Mouse (Mus musculus): ENCODE measurements around the gene D630023F18Rik. TPM values are rescaled to one million over a fixed set of nuclear protein-coding genes. Genes with fewer than 3 reads are reported as not detected.

The D630023F18Rik gene
- polyA plus RNA-seq, 1 experiment from 2014 or later: 0.17 TPM

DNA sequence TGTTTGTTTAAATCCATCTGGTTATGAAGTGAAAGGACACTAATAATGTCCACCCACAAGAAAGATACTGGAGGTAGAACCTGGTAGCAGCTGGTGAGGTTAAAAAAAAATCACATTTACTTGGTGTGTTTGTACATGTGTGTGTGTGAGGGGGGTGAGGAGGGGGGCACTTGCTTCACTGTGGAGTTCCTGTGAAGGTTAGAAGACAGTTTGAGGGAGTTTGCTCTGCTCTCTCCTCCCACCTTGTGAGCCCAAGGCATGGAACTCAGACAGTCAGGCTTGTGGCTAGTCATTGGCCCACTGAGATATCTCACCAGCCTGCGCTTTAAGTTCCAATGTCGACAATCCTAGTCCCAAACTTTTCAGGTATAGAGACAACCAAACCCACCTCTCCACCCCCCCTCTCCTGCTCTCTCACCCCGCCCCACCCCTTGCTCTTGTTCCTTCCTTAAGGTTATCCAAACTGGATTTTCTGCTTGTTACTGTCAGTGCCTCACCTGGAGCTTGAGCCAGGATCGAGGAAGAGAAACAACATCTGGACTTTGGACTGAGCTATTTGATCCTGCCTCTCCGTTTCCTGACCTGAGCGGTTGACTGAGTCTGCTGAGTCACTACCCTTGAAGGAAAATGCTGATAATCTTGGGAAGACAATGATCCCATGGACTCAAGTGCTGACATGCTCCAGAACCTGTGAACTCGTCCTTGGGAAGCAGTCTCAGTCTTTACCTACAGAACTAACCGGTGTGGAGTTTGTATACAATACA is 4.7 kb downstream of the D630023F18Rik start:
- Histone ChIP-seq H3K27me3 (ENCODE audit: control insufficient read depth, insufficient read depth, low read length) (no peaks in the 10 kb centered on the region), H3K4me2 (ENCODE audit: low read depth, low read length) (no peak overlapping the region), H3K9ac (ENCODE audit: low read length) (no peak overlapping the region), H3K36me3 (ENCODE audit: control insufficient read depth, insufficient read depth, low read length) (no peaks in the 10 kb centered on the region), H3K9me3 (replicated peaks; ENCODE audit: control insufficient read depth, low read length) (no peaks in the 10 kb centered on the region), H3K4me1 (ENCODE audit: control insufficient read depth, insufficient read depth, low read length) (no peaks in the 10 kb centered on the region), H3K4me3 (replicated peaks; ENCODE audit: low read length) (no peak overlapping the region), H3K27ac (ENCODE audit: low read length) (peak overlapping the region; percentile 82)
- 48% methylated on average over 8 of the region's 8 CpGs for WGBS
- peak; percentile 86; the same call in 1 of the 2 replicates for ATAC-seq (ENCODE audit: insufficient read depth, low FRiP score)

DNA sequence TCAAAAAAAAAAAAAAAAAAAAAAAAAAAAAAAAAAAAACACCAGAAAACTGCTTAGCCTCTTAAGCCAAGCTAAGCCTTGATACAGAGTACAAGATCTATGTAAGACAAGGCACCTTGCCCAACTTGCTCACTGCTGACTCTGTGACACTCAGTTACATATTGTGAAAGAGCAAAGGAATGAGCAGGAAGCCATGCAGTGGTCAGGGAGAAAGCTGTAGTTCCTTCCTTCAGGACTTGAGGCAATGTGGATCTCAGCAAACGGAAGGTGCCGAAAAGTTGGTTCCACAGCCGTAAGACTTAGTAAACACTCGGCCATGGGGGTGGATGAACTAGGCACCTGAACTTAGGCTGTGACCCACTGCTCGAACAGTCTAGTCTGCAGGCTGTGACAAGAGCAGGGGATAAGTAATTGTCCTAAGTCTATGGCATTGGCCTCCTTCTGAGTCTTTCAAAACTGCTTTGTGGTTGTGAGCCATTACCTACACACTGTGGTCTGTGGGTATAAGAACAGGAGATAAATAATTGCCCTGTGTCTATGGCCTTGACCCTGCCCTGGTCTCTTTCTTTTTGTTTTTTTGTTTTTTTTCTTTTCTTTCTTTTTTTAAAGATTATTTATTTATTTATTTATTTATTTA is 9.4 kb downstream of the D630023F18Rik start:
- H3K27ac ChIP-seq (ENCODE audit: low read length): no peak overlapping the region
- no peaks in the 10 kb centered on the region for H3K4me1 ChIP-seq (ENCODE audit: control insufficient read depth, insufficient read depth, low read length)
- ATAC-seq (ENCODE audit: insufficient read depth, low FRiP score): no peak
- H3K9me3 ChIP-seq (replicated peaks; ENCODE audit: control insufficient read depth, low read length): no peaks in the 10 kb centered on the region
- WGBS: 88% methylated on average over 5 of the region's 5 CpGs
- H3K9ac ChIP-seq (ENCODE audit: low read length): no peak overlapping the region
- H3K36me3 ChIP-seq (ENCODE audit: control insufficient read depth, insufficient read depth, low read length): no peaks in the 10 kb centered on the region
- no peak overlapping the region for H3K4me3 ChIP-seq (replicated peaks; ENCODE audit: low read length)
- H3K4me2 ChIP-seq (ENCODE audit: low read depth, low read length): no peak overlapping the region
- H3K27me3 ChIP-seq (ENCODE audit: control insufficient read depth, insufficient read depth, low read length): no peaks in the 10 kb centered on the region

DNA sequence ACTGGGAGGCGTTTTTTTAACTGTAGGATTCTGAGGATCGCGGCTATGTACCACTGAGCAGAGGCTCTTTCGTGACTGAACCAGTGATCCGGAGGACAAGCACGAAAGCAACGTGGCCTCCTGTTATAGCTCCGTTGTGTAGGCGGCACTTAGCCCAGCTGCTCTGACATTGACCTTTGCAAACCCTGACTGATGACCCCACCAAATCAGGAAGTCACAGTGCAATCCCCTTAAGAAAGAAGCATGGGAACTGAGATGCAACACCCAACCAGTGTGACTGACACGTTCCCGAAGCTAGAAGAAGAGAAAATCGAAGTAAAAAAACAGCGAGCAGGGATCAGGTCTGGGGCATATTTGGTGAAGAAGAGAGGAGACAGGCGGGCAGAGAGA is 10.2 kb downstream of the D630023F18Rik start:
- peak overlapping the region; percentile 47 for H3K4me2 ChIP-seq (ENCODE audit: low read depth, low read length)
- WGBS: 52% methylated on average over 14 of the region's 14 CpGs
- H3K9me3 ChIP-seq (replicated peaks; ENCODE audit: control insufficient read depth, low read length): no peaks in the 10 kb centered on the region
- no peaks in the 10 kb centered on the region for H3K4me1 ChIP-seq (ENCODE audit: control insufficient read depth, insufficient read depth, low read length)
- no peaks in the 10 kb centered on the region for H3K36me3 ChIP-seq (ENCODE audit: control insufficient read depth, insufficient read depth, low read length)
- 0 out of 2 replicates have a peak overlapping the region, but pooled peaks have one; percentile 1 for H3K9ac ChIP-seq (ENCODE audit: low read length)
- peak overlapping the region; percentile 38; the same call in 1 of the 2 replicates for H3K27ac ChIP-seq (ENCODE audit: low read length)
- peak; percentile 25; the same call in 1 of the 2 replicates for ATAC-seq (ENCODE audit: insufficient read depth, low FRiP score)
- H3K27me3 ChIP-seq (ENCODE audit: control insufficient read depth, insufficient read depth, low read length): no peaks in the 10 kb centered on the region
- H3K4me3 ChIP-seq (replicated peaks; ENCODE audit: low read length): peak overlapping the region; percentile 14

DNA sequence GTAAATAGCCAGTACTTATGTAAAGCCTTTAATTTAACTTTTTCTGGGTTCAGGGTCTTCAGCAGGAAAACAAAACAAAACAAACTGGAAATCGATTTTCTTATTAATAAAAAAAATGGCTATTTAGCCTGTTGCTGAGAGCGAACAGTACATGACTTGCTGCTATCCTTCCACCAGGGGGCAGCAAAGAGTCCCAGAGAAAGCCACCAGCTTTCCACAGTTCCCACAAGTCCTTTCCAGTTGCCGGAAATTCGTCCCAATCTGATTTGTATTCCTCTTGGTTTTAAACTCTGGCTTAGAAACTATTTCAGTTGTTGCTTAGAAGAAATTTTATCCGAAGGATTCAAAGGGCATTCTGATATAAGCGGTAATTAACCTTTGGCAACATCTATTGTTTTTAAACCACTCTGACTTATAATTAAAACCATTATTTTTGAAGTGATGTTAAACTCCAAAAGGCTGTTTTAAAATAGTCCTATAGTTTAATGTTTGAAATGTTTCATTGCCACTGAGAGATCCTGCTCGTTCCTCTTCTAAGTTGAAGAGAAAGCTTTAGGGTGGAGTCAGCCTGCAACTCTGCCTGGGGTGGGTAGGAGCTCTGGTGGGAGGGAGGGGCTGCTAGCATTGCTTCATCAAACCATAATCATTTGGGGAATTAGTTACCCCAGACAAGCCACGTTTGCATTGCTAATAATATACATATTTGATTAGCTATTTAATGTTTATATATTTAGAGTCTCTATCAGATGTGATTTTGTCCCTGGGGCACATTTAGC is 10.8 kb downstream of the D630023F18Rik start:
- no peaks in the 10 kb centered on the region for H3K9me3 ChIP-seq (replicated peaks; ENCODE audit: control insufficient read depth, low read length)
- H3K4me1 ChIP-seq (ENCODE audit: control insufficient read depth, insufficient read depth, low read length): no peaks in the 10 kb centered on the region
- no peaks in the 10 kb centered on the region for H3K36me3 ChIP-seq (ENCODE audit: control insufficient read depth, insufficient read depth, low read length)
- H3K9ac ChIP-seq (ENCODE audit: low read length): peak overlapping the region; percentile 1; the same call in 1 of the 2 replicates
- WGBS: 8% methylated on average over 8 of the region's 8 CpGs
- 0 out of 2 replicates have a peak, but pooled peaks have one; percentile 70 for ATAC-seq (ENCODE audit: insufficient read depth, low FRiP score)
- H3K27ac ChIP-seq (ENCODE audit: low read length): no peak overlapping the region
- H3K4me2 ChIP-seq (ENCODE audit: low read depth, low read length): peak overlapping the region; percentile 47
- no peak overlapping the region; the same call in 1 of the 2 replicates for H3K4me3 ChIP-seq (replicated peaks; ENCODE audit: low read length)
- H3K27me3 ChIP-seq (ENCODE audit: control insufficient read depth, insufficient read depth, low read length): no peaks in the 10 kb centered on the region

DNA sequence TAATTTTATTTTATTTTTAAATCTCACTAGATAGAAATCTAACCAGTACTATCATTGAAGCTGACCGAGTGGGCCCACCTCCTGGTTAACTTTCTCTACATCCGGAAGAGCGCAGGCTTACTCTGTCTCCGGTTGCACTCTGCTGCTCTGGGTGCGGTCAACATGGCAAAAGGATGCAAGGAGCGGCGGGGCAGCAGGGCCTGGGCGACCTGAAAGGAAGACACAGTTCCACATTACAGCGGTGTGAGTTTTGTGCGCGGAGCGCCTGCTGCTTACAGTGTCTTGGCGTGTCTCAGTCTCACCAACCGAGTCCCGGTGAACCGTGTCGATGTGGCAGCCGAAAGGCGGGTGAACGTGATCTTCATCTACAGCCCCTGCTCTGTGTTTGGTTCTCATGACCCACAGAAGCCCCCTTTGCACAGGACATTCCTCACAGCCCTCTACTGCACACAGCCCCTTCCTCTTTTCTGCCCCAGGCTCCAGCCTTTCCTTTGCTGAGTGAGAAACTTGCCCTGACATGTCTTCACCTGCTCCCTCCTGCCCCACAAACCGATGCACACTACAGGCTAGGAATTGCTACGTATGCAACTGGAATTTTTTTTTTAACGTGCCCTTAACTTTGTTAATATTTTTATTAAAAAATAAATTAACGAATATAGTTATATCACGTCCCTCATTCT is 13.1 kb downstream of the D630023F18Rik start:
- H3K4me3 ChIP-seq (replicated peaks; ENCODE audit: low read length): no peak overlapping the region
- WGBS: 67% methylated on average over 25 of the region's 25 CpGs
- H3K27ac ChIP-seq (ENCODE audit: low read length): no peak overlapping the region
- ATAC-seq (ENCODE audit: insufficient read depth, low FRiP score): no peak
- H3K9ac ChIP-seq (ENCODE audit: low read length): no peak overlapping the region
- no peaks in the 10 kb centered on the region for H3K36me3 ChIP-seq (ENCODE audit: control insufficient read depth, insufficient read depth, low read length)
- no peaks in the 10 kb centered on the region for H3K27me3 ChIP-seq (ENCODE audit: control insufficient read depth, insufficient read depth, low read length)
- no peak overlapping the region for H3K4me2 ChIP-seq (ENCODE audit: low read depth, low read length)
- H3K4me1 ChIP-seq (ENCODE audit: control insufficient read depth, insufficient read depth, low read length): no peaks in the 10 kb centered on the region
- no peaks in the 10 kb centered on the region for H3K9me3 ChIP-seq (replicated peaks; ENCODE audit: control insufficient read depth, low read length)

DNA sequence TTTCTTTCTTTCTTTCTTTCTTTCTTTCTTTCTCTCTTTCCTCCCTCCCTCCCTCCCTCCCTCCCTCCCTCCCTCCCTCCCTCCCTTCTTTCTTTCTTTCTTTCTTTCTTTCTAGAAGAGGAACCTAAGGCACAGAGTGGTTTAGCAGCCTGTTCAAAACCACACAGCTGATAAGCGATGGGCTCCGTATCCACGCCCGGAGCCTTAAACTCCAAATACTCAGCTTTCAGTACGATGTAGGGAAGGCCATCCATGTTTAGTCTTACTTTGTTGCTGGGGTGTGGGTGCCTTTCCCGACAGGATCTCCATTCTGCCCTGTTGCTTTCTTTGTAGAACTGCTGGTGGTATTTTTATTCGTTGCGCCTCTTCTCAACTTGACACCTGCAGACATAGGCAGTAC is 13.8 kb downstream of the D630023F18Rik start:
- ATAC-seq (ENCODE audit: insufficient read depth, low FRiP score): no peak
- Histone ChIP-seq H3K9ac (ENCODE audit: low read length) (no peak overlapping the region), H3K4me3 (replicated peaks; ENCODE audit: low read length) (no peak overlapping the region), H3K9me3 (replicated peaks; ENCODE audit: control insufficient read depth, low read length) (no peaks in the 10 kb centered on the region), H3K4me2 (ENCODE audit: low read depth, low read length) (no peak overlapping the region), H3K36me3 (ENCODE audit: control insufficient read depth, insufficient read depth, low read length) (no peaks in the 10 kb centered on the region), H3K27me3 (ENCODE audit: control insufficient read depth, insufficient read depth, low read length) (no peaks in the 10 kb centered on the region), H3K4me1 (ENCODE audit: control insufficient read depth, insufficient read depth, low read length) (no peaks in the 10 kb centered on the region), H3K27ac (ENCODE audit: low read length) (no peak overlapping the region)
- 86% methylated on average over 8 of the region's 8 CpGs for WGBS

DNA sequence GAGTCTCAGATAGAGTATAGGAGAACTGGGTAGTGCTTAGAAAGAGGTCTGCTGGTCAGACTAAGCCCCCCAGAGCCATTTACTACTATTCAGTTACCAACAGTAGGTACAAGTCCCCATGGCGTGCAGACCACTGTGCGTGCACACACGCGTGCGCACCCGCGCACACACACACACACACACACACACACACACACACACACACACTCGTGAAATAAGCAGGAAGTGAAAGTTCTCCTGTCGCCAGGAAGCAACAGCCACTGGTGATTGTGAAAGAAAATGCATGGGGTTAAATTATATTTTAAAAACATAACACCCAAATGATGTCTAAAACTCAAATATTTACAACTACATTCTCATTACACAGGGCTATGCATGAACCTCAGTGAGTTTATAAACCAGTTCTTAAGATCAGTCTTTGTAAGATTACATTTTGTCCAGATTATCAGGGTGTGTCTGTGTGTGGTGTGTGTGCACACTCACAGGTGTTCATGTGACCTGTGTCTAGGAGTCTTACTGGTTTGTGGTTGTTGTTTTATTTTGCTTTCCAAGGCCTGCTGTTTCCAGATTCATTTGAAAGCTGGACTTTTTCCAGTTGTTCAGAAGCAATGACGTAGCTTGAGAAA is 15.2 kb downstream of the D630023F18Rik start:
- Histone ChIP-seq H3K9ac (ENCODE audit: low read length) (no peak overlapping the region), H3K9me3 (replicated peaks; ENCODE audit: control insufficient read depth, low read length) (no peaks in the 10 kb centered on the region), H3K4me2 (ENCODE audit: low read depth, low read length) (no peak overlapping the region), H3K4me3 (replicated peaks; ENCODE audit: low read length) (no peak overlapping the region), H3K36me3 (ENCODE audit: control insufficient read depth, insufficient read depth, low read length) (no peaks in the 10 kb centered on the region), H3K27me3 (ENCODE audit: control insufficient read depth, insufficient read depth, low read length) (no peaks in the 10 kb centered on the region), H3K27ac (ENCODE audit: low read length) (no peak overlapping the region), H3K4me1 (ENCODE audit: control insufficient read depth, insufficient read depth, low read length) (no peaks in the 10 kb centered on the region)
- ATAC-seq (ENCODE audit: insufficient read depth, low FRiP score): no peak
- WGBS: 76% methylated on average over 10 of the region's 10 CpGs

DNA sequence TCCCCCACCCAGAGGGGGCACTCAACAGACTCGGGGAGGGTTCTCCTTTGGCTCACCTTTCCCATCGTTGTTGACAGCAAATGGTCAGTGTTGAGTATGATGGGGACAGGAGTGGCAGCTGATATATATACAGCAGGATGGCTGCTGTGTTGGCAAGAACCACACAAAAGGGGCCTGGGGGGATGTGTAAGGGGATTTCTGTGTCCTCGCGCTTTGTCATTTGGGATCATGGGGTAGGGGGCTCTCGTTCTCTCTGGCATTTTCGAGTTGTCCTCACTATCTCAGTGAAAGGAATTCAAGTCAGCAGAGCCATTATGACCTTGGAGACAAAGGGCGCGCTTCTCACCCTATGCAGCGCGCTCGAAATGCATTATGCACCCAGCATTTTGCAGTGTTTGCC is 19.7 kb downstream of the D630023F18Rik start, which contains the start of gene Cryga:
Cryga (minus strand) TSS at position 101 of the 400 bp plus-strand sequence.
- H3K4me1 ChIP-seq (ENCODE audit: control insufficient read depth, insufficient read depth, low read length): no peaks in the 10 kb centered on the region
- ATAC-seq (ENCODE audit: insufficient read depth, low FRiP score): no peak
- no peaks in the 10 kb centered on the region for H3K27me3 ChIP-seq (ENCODE audit: control insufficient read depth, insufficient read depth, low read length)
- H3K27ac ChIP-seq (ENCODE audit: low read length): no peak within 1 kb of the TSS
- no peaks in the 10 kb centered on the region for H3K36me3 ChIP-seq (ENCODE audit: control insufficient read depth, insufficient read depth, low read length)
- H3K9ac ChIP-seq (ENCODE audit: low read length): no peak within 1 kb of the TSS
- no peaks in the 10 kb centered on the region for H3K9me3 ChIP-seq (replicated peaks; ENCODE audit: control insufficient read depth, low read length)
- H3K4me3 ChIP-seq (replicated peaks; ENCODE audit: low read length): no peak within 1 kb of the TSS
- H3K4me2 ChIP-seq (ENCODE audit: low read depth, low read length): no peak within 1 kb of the TSS
- WGBS: 89% methylated on average over 11 of the region's 11 CpGs

Data from stomach, embryonic 16.5 days (tissue).